Mouse (Mus musculus): Measurements from ENCODE around the gene Olfr429. TPM values are rescaled to one million over a fixed set of nuclear protein-coding genes. Genes with fewer than 3 reads are reported as not detected.
"Not testable (repeated sequence)": the region's sequence is repeated elsewhere in the genome, so short reads cannot be mapped to it uniquely, and the experiment has no call there.

Olfr429 gene
- not detected in 2 replicates for polyA plus RNA-seq (2015; fragmentation: Nextera tagmentation; extraction: Ambion mirVana)

DNA sequence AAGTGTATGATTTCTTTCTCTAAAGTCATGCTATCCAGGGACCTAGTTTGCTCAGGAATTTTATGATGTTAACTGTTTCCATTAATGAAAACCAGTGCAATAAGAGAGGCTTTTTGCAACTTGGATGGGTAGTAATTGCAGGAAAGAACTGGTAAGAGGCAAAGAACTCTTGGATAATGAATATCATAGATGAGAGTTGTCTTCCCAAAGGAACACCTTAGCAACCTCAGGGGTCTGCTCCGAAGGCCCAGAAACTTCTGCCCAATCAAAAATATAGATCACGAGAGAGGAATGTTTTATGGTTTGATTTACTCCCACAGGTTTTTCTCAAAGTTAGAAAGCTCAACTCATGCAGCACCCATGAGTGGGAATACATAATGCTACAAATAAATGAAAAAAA is at the start of gene Olfr429:
Gene Olfr429 (plus strand): TSS at position 301 of the 400 bp plus-strand sequence.
- Histone ChIP-seq H3K27ac (no peak within 1 kb of the TSS), H3K36me3 (no peaks in the 10 kb centered on the region), H3K27me3 (no peaks in the 10 kb centered on the region), H3K4me2 (replicated peaks) (no peak within 1 kb of the TSS), H3K4me3 (no peak within 1 kb of the TSS), H3K4me1 (no peaks in the 10 kb centered on the region), H3K9ac (no peak within 1 kb of the TSS), H3K9me3 (no peaks in the 10 kb centered on the region)
- WGBS, result 84% methylated on average over 2 of the region's 2 CpGs
- ATAC-seq (ENCODE audit: low FRiP score, low read depth), result no peak

DNA sequence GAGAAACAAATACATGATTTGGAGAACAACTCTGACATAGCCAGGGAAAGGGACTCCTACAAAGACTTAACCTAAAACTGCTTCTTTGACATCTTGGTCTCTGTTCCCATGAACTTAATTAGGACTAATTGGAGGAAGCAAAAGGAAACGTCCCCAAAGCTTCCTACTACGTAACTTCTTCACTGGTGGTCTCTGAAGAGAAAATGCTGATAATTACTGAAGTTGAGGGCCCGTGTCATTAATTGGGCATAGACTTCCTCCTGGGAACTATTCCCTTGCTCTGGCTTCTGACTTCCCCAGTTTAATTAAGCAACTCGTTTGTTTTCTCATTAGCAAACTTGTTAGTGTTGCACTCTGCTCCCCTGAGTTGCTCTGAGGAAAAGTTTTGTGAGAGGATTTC is 48.3 kb upstream of the Olfr429 start:
- no peak overlapping the region for H3K27ac ChIP-seq
- H3K9ac ChIP-seq, result no peak overlapping the region
- WGBS, result 38% methylated on average over 4 of the region's 4 CpGs
- no peak overlapping the region for H3K4me2 ChIP-seq (replicated peaks)
- no peaks in the 10 kb centered on the region for H3K27me3 ChIP-seq
- no peaks in the 10 kb centered on the region for H3K4me1 ChIP-seq
- no peaks in the 10 kb centered on the region for H3K9me3 ChIP-seq
- ATAC-seq (ENCODE audit: low FRiP score, low read depth), result no peak
- H3K4me3 ChIP-seq, result no peak overlapping the region
- H3K36me3 ChIP-seq, result no peaks in the 10 kb centered on the region

DNA sequence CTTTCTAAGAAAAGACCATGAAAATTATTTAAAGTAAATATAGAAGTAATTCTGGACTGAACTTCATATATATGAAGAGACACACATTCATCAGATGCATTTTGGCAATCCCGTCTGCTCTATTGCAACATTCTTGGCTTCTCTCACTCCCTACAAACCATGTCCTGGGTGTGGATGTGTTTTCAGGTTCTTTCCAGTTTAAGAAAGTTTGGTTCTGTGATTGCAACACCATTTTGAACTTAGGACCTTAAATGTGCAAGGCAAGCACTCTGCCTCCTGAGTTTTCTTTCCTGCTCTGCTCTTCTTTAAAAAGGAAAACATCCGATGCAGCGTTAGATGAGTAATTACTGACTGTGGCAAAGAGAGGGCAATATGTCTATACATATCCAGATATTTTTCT is 45.7 kb upstream of the Olfr429 start:
- Histone ChIP-seq H3K27me3 (no peaks in the 10 kb centered on the region), H3K4me1 (no peaks in the 10 kb centered on the region), H3K9ac (no peak overlapping the region), H3K27ac (no peak overlapping the region), H3K9me3 (no peaks in the 10 kb centered on the region), H3K4me3 (no peak overlapping the region), H3K4me2 (replicated peaks) (no peak overlapping the region), H3K36me3 (no peaks in the 10 kb centered on the region)
- 90% methylated on average over 3 of the region's 3 CpGs for WGBS
- no peak for ATAC-seq (ENCODE audit: low FRiP score, low read depth)

DNA sequence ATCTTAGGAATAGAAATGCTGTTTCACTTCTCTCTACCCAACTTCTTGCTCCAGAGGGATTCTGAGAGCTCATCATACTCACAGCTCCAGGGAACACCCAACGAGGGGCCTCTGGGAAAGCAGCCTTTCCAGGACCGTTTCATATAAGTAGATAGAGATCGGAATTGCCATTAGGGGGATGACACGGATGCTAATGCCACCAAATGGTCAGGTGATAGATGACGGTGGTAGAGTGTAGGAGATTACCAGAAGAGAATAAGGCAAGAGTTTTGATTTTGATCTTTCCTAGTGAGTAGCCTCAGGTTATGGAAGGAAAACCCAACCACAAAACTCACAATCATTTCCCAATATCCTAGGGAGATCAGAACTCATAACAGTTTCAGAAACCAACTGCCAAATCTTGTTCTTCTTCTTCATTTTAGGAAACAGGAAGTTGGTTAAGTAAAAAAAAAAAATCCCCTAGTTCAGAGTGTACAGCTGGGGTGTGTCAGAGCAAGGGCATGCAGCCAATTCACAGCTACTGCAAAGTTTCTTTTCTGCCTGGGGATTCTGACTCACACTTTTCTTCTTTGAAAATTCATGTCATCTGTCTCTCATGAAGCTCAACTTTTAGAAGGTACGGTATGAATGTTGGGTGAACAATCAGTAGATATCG is 43.5 kb upstream of the Olfr429 start, which contains the start of gene Olfr433:
Gene Olfr433 (plus strand): TSS at position 183 of the 655 bp plus-strand sequence.
- H3K9me3 ChIP-seq, result no peaks in the 10 kb centered on the region
- H3K27me3 ChIP-seq, result no peaks in the 10 kb centered on the region
- H3K4me1 ChIP-seq, result no peaks in the 10 kb centered on the region
- no peak for ATAC-seq (ENCODE audit: low FRiP score, low read depth)
- no peak within 1 kb of the TSS for H3K4me3 ChIP-seq
- 79% methylated on average over 7 of the region's 7 CpGs for WGBS
- H3K9ac ChIP-seq, result no peak within 1 kb of the TSS
- no peaks in the 10 kb centered on the region for H3K36me3 ChIP-seq
- H3K27ac ChIP-seq, result no peak within 1 kb of the TSS
- no peak within 1 kb of the TSS for H3K4me2 ChIP-seq (replicated peaks)

DNA sequence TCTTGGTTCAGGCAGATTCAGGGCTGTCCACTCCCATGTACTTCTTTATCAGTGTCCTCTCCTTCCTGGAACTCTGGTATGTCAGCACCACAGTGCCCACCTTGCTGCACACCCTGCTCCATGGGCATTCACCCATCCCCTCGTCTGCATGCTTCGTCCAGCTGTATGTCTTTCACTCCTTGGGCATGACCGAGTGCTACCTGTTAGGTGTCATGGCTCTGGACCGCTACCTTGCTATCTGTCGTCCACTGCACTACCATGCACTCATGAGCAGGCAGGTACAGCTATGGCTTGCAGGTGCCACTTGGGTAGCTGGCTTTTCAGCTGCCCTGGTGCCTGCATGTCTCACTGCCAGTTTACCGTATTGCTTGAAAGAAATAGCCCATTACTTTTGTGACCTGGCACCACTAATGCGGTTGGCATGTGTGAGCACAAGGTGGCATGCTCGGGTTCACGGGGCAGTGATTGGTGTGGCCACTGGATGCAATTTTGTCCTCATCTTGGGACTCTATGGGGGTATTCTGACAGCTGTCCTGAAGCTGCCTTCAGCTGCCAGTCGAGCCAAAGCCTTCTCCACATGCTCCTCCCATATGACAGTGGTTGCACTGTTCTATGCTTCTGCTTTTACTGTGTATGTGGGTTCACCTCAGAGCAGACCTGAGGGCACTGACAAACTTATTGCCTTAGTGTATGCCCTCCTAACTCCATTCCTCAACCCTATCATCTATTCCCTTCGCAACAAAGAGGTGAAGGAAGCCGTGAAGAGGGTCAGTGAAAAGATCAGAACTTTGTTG is 41.8 kb upstream of the Olfr429 start:
- WGBS, result 91% methylated on average over 12 of the region's 12 CpGs
- not testable (repeated sequence) for ATAC-seq (ENCODE audit: low FRiP score, low read depth); H3K36me3 ChIP-seq; H3K27ac ChIP-seq; H3K4me1 ChIP-seq; H3K4me3 ChIP-seq; H3K9me3 ChIP-seq; H3K27me3 ChIP-seq; H3K4me2 ChIP-seq (replicated peaks); H3K9ac ChIP-seq

DNA sequence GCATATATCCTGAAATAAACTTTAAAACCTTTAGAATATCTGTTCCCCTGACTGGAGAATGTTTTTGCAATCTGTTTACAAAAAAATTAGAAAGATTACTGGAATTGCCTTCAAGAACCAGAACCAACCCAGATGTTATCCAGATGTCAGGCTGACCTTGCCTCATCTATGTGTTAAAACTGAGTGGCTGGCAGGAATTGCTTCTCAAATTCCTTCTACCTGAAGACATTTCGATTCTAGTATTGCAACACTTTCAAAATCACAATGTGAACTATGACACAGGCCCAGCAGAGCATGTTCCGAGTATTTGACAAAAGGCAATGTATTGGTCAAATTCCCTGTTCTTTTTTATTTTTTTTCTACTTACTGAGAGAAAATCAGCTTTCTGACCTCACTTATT is 39.7 kb upstream of the Olfr429 start:
- WGBS, result 39% methylated on average over 2 of the region's 2 CpGs
- H3K9ac ChIP-seq, result no peak overlapping the region
- H3K4me2 ChIP-seq (replicated peaks), result no peak overlapping the region
- H3K4me1 ChIP-seq, result no peaks in the 10 kb centered on the region
- H3K27me3 ChIP-seq, result no peaks in the 10 kb centered on the region
- H3K9me3 ChIP-seq, result no peaks in the 10 kb centered on the region
- H3K36me3 ChIP-seq, result no peaks in the 10 kb centered on the region
- ATAC-seq (ENCODE audit: low FRiP score, low read depth), result no peak
- no peak overlapping the region for H3K27ac ChIP-seq
- H3K4me3 ChIP-seq, result no peak overlapping the region

DNA sequence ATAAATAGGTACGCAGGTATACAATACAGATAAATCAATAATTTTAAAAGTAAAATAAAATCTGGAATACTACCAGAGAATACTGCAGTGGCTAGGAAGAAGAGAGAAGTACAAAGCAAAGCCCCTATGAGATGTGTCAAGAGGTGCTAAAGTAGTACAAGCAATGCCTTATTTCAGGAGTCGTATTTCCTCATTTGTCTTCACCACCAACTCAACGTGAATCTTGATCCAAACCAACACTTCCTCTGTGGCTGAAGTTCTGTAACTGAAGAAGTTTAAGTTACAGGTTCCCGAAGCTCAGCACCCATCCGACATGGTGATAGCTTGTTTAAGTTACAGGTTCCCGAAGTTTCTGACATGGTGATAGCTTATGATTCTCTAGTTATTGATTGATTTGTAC is 35.9 kb upstream of the Olfr429 start:
- not testable (repeated sequence) for H3K36me3 ChIP-seq; H3K4me2 ChIP-seq (replicated peaks); H3K9ac ChIP-seq; H3K4me3 ChIP-seq; H3K27me3 ChIP-seq; ATAC-seq (ENCODE audit: low FRiP score, low read depth); H3K4me1 ChIP-seq; H3K27ac ChIP-seq; H3K9me3 ChIP-seq
- 80% methylated on average over 6 of the region's 6 CpGs for WGBS

DNA sequence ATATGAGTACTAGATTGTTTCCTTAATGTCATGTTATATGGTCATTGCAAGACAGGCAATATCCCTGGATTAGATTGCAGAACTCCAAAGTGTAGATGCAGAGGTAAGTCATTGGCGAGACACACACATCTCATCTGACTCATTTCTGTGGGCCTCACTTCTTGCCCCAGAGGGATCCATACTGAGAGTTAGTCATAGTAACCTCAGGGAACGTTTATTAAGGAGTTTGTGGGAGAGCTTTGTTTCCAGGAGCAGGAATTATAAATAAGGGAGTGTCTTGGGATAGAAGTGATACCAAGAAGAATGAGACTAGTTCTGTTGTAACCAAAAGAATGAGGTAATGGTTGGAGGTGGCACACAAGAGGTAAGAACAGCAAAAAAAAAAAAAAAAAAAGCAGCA is 35.2 kb upstream of the Olfr429 start, which contains the start of gene Olfr432:
Gene Olfr432 (plus strand): TSS at position 313 of the 400 bp plus-strand sequence.
- no peak within 1 kb of the TSS for H3K4me3 ChIP-seq
- no peaks in the 10 kb centered on the region for H3K36me3 ChIP-seq
- H3K27ac ChIP-seq, result no peak within 1 kb of the TSS
- H3K27me3 ChIP-seq, result no peaks in the 10 kb centered on the region
- no peak for ATAC-seq (ENCODE audit: low FRiP score, low read depth)
- no peaks in the 10 kb centered on the region for H3K9me3 ChIP-seq
- no peak within 1 kb of the TSS for H3K4me2 ChIP-seq (replicated peaks)
- WGBS, result 73% methylated on average over 2 of the region's 2 CpGs
- H3K9ac ChIP-seq, result no peak within 1 kb of the TSS
- H3K4me1 ChIP-seq, result no peaks in the 10 kb centered on the region

DNA sequence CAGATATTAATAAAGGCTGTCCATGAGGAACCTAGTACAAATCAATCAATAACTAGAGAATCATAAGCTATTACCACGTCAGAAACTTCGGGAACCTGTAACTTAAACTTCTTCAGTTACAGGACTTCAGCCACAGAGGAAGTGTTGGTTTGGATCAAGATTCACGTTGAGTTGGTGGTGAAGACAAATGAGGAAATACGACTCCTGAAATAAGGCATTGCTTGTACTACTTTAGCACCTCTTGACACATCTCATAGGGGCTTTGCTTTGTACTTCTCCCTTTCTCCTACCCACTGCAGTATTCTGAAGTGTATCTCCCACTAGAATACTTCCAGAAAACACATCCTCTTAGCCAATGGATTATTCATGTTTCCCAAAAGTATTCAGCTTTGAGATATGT is 34.8 kb upstream of the Olfr429 start:
- H3K4me1 ChIP-seq; H3K36me3 ChIP-seq; H3K27me3 ChIP-seq; H3K4me3 ChIP-seq; H3K9me3 ChIP-seq; H3K9ac ChIP-seq; H3K27ac ChIP-seq; ATAC-seq (ENCODE audit: low FRiP score, low read depth); H3K4me2 ChIP-seq (replicated peaks): not testable (repeated sequence)
- 71% methylated on average over 4 of the region's 4 CpGs for WGBS

DNA sequence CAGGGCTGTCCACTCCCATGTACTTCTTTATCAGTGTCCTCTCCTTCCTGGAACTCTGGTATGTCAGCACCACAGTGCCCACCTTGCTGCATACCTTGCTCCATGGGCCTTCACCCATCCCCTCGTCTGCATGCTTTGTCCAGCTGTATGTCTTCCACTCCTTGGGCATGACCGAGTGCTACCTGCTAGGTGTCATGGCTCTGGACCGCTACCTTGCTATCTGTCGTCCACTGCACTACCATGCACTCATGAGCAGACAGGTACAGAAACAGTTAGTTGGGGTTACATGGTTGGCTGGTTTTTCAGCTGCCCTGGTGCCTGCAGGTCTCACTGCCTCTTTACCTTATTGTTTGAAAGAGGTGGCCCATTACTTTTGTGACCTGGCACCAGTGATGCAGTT is 33.6 kb upstream of the Olfr429 start:
- H3K4me3 ChIP-seq, result no peak overlapping the region
- no peaks in the 10 kb centered on the region for H3K27me3 ChIP-seq
- 87% methylated on average over 4 of the region's 4 CpGs for WGBS
- H3K9me3 ChIP-seq, result no peaks in the 10 kb centered on the region
- no peaks in the 10 kb centered on the region for H3K4me1 ChIP-seq
- no peak overlapping the region for H3K9ac ChIP-seq
- H3K36me3 ChIP-seq, result no peaks in the 10 kb centered on the region
- no peak overlapping the region for H3K27ac ChIP-seq
- no peak for ATAC-seq (ENCODE audit: low FRiP score, low read depth)
- no peak overlapping the region for H3K4me2 ChIP-seq (replicated peaks)

DNA sequence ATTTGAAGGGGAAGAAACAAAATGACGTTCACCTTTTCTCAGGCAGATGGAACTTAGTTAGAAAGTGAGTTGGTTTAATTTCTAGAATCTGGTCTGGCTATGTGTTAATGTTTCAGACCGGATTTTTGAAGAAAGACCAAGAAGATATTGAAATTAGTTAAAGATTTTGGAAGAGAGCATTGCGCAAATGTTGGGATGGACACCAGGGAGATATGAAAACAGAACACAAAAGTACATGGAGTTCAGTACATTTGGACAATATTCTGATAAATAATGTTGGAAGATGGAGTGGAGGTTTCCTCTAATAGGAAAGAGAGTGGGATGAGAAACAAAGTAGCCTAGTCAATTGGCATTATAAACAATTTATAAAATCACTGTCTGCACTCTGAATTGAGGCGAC is 32.6 kb upstream of the Olfr429 start:
- Histone ChIP-seq H3K9me3 (no peaks in the 10 kb centered on the region), H3K27ac (no peak overlapping the region), H3K4me2 (replicated peaks) (no peak overlapping the region), H3K4me3 (no peak overlapping the region), H3K4me1 (no peaks in the 10 kb centered on the region), H3K36me3 (no peaks in the 10 kb centered on the region), H3K27me3 (no peaks in the 10 kb centered on the region), H3K9ac (no peak overlapping the region)
- ATAC-seq (ENCODE audit: low FRiP score, low read depth), result no peak
- 84% methylated on average over 4 of the region's 4 CpGs for WGBS

DNA sequence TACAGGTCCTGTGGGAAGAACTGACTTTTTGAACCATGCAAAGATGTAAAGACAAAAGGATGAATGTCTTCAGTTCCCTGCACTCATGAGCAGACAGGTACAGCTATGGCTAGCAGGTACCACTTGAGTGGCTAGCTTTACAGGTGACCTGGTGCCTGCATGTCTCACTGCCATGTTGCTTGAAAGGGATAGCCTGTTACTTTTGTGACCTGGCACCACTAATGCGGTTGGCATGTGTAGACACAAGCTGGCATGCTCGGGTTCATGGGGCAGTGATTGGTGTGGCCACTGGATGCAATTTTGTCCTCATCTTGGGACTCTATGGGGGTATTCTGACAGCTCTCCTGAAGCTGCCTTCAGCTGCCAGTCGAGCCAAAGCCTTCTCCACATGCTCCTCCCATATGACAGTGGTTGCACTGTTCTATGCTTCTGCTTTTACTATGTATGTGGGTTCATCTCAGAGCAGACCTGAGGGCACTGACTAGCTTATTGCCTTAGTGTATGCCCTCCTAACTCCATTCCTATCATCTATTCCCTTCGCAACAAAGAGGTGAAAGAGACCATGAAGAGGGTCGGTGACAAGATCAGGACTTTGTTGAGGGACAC is 32.1 kb upstream of the Olfr429 start:
- no peak overlapping the region for H3K4me2 ChIP-seq (replicated peaks)
- no peak overlapping the region for H3K27ac ChIP-seq
- ATAC-seq (ENCODE audit: low FRiP score, low read depth), result no peak
- H3K27me3 ChIP-seq, result no peaks in the 10 kb centered on the region
- no peaks in the 10 kb centered on the region for H3K4me1 ChIP-seq
- H3K36me3 ChIP-seq, result no peaks in the 10 kb centered on the region
- H3K9ac ChIP-seq, result no peak overlapping the region
- WGBS, result 80% methylated on average over 5 of the region's 5 CpGs
- no peak overlapping the region for H3K4me3 ChIP-seq
- H3K9me3 ChIP-seq, result no peaks in the 10 kb centered on the region

All from limb, embryonic 13.5 days (tissue).